In the genomic region with DNA sequence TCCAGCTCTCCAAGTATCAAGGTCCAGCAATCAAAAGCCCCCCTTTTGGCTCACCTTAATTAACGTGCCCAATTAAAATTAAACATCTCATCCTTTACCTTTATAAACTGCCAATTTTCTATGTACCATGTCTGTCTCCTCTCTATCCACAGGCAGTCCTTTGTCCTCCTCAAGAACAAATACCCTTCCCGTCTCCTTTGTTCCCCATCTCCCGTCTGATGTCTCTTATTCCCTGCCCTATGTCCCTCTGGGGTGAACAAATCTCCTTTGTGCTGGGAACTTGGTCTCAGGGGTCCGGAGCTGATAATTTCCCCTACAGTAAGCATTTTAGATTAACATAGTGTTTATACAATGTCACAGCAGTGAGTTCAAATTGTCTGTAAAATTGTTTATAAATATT, we compare ENCODE assay signal across 18 mouse cellular contexts.
DNase-seq lines count a peak whose midpoint lies in the region; ATAC-seq lines count a peak whose summit lies in the region.
"Had no signal": no experiment of that assay in that cellular context is flagged by ENCODE, and none has a peak within 500 bp of the region (broad histone marks: within the 10 kb centered on the region; RNA-seq: fewer than 3 reads in every experiment).

No protein-coding gene starts in this region.

- 0 out of 2 replicates have a peak, but pooled peaks have one; percentile 34 for ATAC-seq in forebrain, embryonic 14.5 days
- no peak for ATAC-seq in forebrain, embryonic 12.5 days (ENCODE audit: low FRiP score)
- peak; percentile 62; the same call in 1 of the 2 replicates for ATAC-seq in midbrain, embryonic 11.5 days (ENCODE audit: low FRiP score)
- ATAC-seq in midbrain, embryonic 15.5 days (replicated peaks) = no peak
- ATAC-seq: intestine, embryonic 16.5 days had no signal

- no peaks in the 10 kb centered on the region for H3K27me3 ChIP-seq in forebrain, embryonic 14.5 days (replicated peaks; ENCODE audit: control insufficient read depth, insufficient read depth, low read length)
- H3K27me3 ChIP-seq in forebrain, embryonic 12.5 days = no peaks in the 10 kb centered on the region
- no peaks in the 10 kb centered on the region for H3K27me3 ChIP-seq in midbrain, embryonic 11.5 days (ENCODE audit: control insufficient read depth, insufficient read depth, low read length)
- H3K27me3 ChIP-seq in midbrain, embryonic 15.5 days (replicated peaks) = no peaks in the 10 kb centered on the region
- no peaks in the 10 kb centered on the region for H3K27me3 ChIP-seq in heart, embryonic 10.5 days (ENCODE audit: insufficient read depth, poor library complexity, severe bottlenecking)
- H3K27me3 ChIP-seq: embryonic facial prominence, embryonic 13.5 days; heart, embryonic 13.5 days; hindbrain, embryonic 13.5 days had no signal

- H3K36me3 ChIP-seq in forebrain, embryonic 14.5 days (ENCODE audit: control insufficient read depth, insufficient read depth, low read length) = no peaks in the 10 kb centered on the region
- H3K36me3 ChIP-seq in forebrain, embryonic 12.5 days (replicated peaks) = no peaks in the 10 kb centered on the region
- H3K36me3 ChIP-seq in midbrain, embryonic 11.5 days (ENCODE audit: control insufficient read depth, insufficient read depth, low read length) = no peaks in the 10 kb centered on the region
- H3K36me3 ChIP-seq in midbrain, embryonic 15.5 days (replicated peaks) = no peaks in the 10 kb centered on the region
- no peaks in the 10 kb centered on the region for H3K36me3 ChIP-seq in heart, embryonic 10.5 days
- H3K36me3 ChIP-seq: embryonic facial prominence, embryonic 13.5 days; heart, embryonic 13.5 days; hindbrain, embryonic 13.5 days had no signal

- 15% methylated on average over 4 of the region's 4 CpGs for WGBS in forebrain, embryonic 14.5 days
- whole genome bisulfite sequencing in forebrain, embryonic 12.5 days = 24% methylated on average over 4 of the region's 4 CpGs
- 33% methylated on average over 4 of the region's 4 CpGs for WGBS in midbrain, embryonic 11.5 days
- 26% methylated on average over 4 of the region's 4 CpGs for WGBS in midbrain, embryonic 15.5 days
- WGBS in heart, embryonic 10.5 days = 74% methylated on average over 4 of the region's 4 CpGs

- no peak overlapping the region for H3K4me3 ChIP-seq in forebrain, embryonic 14.5 days (ENCODE audit: low read depth, low read length)
- H3K4me3 ChIP-seq in forebrain, embryonic 12.5 days (replicated peaks) = no peak overlapping the region
- H3K4me3 ChIP-seq in midbrain, embryonic 11.5 days (ENCODE audit: low read depth, low read length) = no peak overlapping the region
- H3K4me3 ChIP-seq in midbrain, embryonic 15.5 days = no peak overlapping the region
- H3K4me3 ChIP-seq in heart, embryonic 10.5 days = no peak overlapping the region
- H3K4me3 ChIP-seq: embryonic facial prominence, embryonic 13.5 days; gastrocnemius, adult 2 months; heart, embryonic 13.5 days; hindbrain, embryonic 13.5 days had no signal

- no peak overlapping the region for H3K27ac ChIP-seq in forebrain, embryonic 14.5 days (ENCODE audit: low read depth, low read length)
- H3K27ac ChIP-seq in forebrain, embryonic 12.5 days = no peak overlapping the region
- H3K27ac ChIP-seq in midbrain, embryonic 11.5 days (ENCODE audit: low read depth, low read length) = no peak overlapping the region; the same call in 1 of the 2 replicates
- no peak overlapping the region for H3K27ac ChIP-seq in midbrain, embryonic 15.5 days
- no peak overlapping the region for H3K27ac ChIP-seq in heart, embryonic 10.5 days
- H3K27ac ChIP-seq: embryonic facial prominence, embryonic 13.5 days; gastrocnemius, adult 2 months; heart, embryonic 13.5 days; hindbrain, embryonic 13.5 days had no signal

- H3K9ac ChIP-seq in forebrain, embryonic 14.5 days (ENCODE audit: low read length) = no peak overlapping the region
- no peak overlapping the region for H3K9ac ChIP-seq in forebrain, embryonic 12.5 days
- no peak overlapping the region for H3K9ac ChIP-seq in midbrain, embryonic 11.5 days (ENCODE audit: low read length)
- H3K9ac ChIP-seq in midbrain, embryonic 15.5 days = no peak overlapping the region
- H3K9ac ChIP-seq: embryonic facial prominence, embryonic 13.5 days; heart, embryonic 13.5 days; hindbrain, embryonic 13.5 days had no signal

- H3K9me3 ChIP-seq in forebrain, embryonic 14.5 days (replicated peaks; ENCODE audit: control insufficient read depth, low read length) = no peaks in the 10 kb centered on the region
- H3K9me3 ChIP-seq in forebrain, embryonic 12.5 days = no peaks in the 10 kb centered on the region
- H3K9me3 ChIP-seq in midbrain, embryonic 11.5 days (ENCODE audit: control insufficient read depth, low read length) = no peaks in the 10 kb centered on the region
- H3K9me3 ChIP-seq in midbrain, embryonic 15.5 days = no peaks in the 10 kb centered on the region
- H3K9me3 ChIP-seq in heart, embryonic 10.5 days = no peaks in the 10 kb centered on the region
- H3K9me3 ChIP-seq: embryonic facial prominence, embryonic 13.5 days; heart, embryonic 13.5 days; hindbrain, embryonic 13.5 days had no signal

- H3K4me1 ChIP-seq in forebrain, embryonic 14.5 days (ENCODE audit: control insufficient read depth, insufficient read depth, low read length) = no peaks in the 10 kb centered on the region
- peaks cover 5% of the 10 kb centered on the region; the same call in 1 of the 2 replicates for H3K4me1 ChIP-seq in forebrain, embryonic 12.5 days
- peaks cover 4% of the 10 kb centered on the region; the same call in 1 of the 2 replicates for H3K4me1 ChIP-seq in midbrain, embryonic 11.5 days (ENCODE audit: control insufficient read depth, insufficient read depth, low read length)
- H3K4me1 ChIP-seq in midbrain, embryonic 15.5 days = no peaks in the 10 kb centered on the region
- peaks cover under 1% of the 10 kb centered on the region; the same call in 1 of the 2 replicates for H3K4me1 ChIP-seq in heart, embryonic 10.5 days
- H3K4me1 ChIP-seq: embryonic facial prominence, embryonic 13.5 days; heart, embryonic 13.5 days had no signal

- DNase-seq in forebrain, embryonic 14.5 days (ENCODE audit: low spot score) = no peak
- DNase-seq in midbrain, embryonic 11.5 days (ENCODE audit: low spot score, missing footprints) = peak; percentile 86
- DNase-seq in embryo, embryonic 9.5 days (ENCODE audit: extremely low spot score) = peak; percentile 14
- DNase-seq in heart, embryonic 10.5 days (ENCODE audit: low spot score) = no peak
- DNase-seq: adrenal gland, adult 2 months; adrenal gland, postnatal 25 days; cerebellum, adult 18-20 months; cerebellum, adult 9-11 months; cerebellum, postnatal 36 days; gastrocnemius, adult 2 months; gastrocnemius, postnatal 25 days; heart, postnatal 36 days had no signal

- H3K4me2 ChIP-seq in forebrain, embryonic 14.5 days (ENCODE audit: low read length) = no peak overlapping the region
- H3K4me2 ChIP-seq in forebrain, embryonic 12.5 days = no peak overlapping the region
- H3K4me2 ChIP-seq in midbrain, embryonic 11.5 days = no peak overlapping the region
- H3K4me2 ChIP-seq in midbrain, embryonic 15.5 days = no peak overlapping the region
- H3K4me2 ChIP-seq: embryonic facial prominence, embryonic 13.5 days; heart, embryonic 13.5 days; hindbrain, embryonic 13.5 days had no signal

Comparison
In these comparisons a context has a peak if more than half of its experiments do, and no peak if none do; other contexts are left out.
1. ATAC-seq: peak in forebrain, embryonic 14.5 days (single experiment) and midbrain, embryonic 11.5 days (single experiment); none in forebrain, embryonic 12.5 days (single experiment) and midbrain, embryonic 15.5 days (single experiment).
2. DNase-seq: peak in midbrain, embryonic 11.5 days (single experiment) and embryo, embryonic 9.5 days (single experiment); none in forebrain, embryonic 14.5 days (single experiment) and heart, embryonic 10.5 days (single experiment).